Mouse (Mus musculus): ENCODE measurements around the gene Ssbp4. TPM values are rescaled to one million over a fixed set of nuclear protein-coding genes. Genes with fewer than 3 reads are reported as not detected.

Gene Ssbp4
- total RNA-seq, 2 experiments from 2014 or later: 31.1 to 40.1 TPM

DNA sequence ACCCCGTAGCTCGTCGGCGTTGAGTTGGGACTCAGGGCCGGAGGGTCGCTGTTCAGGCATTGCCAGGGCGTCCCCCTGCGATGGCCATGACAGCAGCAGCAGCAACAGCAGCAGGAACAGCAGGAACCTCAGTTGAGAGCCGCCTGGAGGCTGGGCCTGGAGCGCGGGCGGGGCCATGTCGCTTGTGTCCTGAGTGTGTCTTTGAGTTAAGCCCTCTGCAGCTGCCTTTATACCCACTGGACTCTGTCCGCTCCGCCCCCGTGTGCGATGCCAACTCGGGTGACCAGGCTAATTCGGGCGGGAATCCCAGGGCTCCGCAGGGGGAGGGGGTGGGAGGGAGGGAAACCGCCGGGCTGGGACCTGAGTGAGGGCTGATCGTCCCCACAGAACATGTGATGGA, 22.8 kb upstream of the Ssbp4 start:
- no peak for DNase-seq

GRCm38 (mm10) chr8:70630532-70631381, 22.1 kb upstream of the Ssbp4 start:
- peak; percentile 55 for DNase-seq

DNA sequence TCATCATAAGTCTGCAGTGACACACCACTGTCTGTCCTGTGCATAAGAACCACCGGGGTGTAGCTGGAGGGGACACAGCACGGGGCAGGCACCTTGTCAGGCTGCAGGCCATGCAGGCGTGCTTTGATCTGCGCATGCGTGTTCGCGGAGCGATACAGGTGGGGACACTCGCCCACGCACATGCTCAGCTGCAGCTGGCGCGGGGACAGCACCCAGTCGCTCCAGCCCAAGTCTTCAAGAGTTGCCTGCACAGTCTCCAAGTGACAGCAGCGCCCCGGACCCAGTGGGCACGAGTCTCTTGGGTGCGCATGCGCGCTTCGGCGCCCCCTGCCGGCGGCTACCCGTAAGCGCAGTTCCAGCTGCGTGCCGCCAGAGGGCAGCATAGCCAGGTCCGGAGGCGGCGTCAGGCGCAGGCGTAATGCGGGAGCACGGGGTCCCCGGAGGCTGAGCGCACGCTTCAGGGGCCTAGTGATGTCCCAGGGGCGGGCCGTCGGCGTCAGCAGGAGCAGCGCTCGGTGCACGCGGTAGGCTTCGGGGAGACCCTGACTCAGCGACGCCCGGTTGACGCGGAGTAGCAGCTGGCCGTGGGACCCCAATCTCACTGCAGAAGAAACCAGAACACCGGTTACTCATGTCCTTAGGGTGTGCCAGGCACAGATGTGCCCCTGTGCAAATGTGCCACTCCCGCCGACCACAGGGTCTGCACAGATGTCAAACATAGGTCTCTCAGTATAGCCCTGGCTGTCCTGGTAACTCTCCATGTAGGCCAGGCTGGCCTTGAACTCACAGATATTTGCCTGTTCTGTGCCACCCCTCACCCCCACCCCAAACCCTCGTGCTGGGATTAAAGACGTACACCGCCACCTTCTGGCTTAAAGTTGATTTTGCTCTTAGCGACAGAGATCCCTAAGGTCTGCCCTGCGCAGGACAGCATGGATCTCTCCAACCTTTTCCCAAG, 21.2 kb upstream of the Ssbp4 start:
- DNase-seq: peak; percentile 84

DNA sequence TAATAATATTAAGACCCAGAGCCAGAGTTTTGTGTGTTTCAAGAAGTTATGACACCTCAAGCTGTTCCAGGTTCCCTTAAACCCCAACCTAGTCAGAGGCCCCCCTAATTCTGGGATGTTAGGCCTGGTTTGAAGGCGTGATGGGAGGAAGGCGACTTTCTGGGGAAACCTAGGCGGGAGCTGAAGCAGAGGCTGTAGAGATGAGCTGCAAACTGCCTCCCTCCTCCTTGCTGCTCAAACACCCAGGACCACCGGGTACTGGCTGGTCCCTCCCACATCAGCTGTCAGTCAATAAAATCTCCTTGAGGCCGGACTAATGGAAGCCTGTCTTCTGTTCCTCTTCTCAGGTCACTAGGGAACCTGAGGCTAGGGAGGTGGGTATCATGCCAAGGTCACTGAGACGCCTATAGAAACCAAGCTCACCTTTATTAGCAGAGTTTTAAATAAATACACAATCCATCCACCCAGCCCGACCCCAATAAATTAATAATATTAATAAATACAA, 20.4 kb upstream of the Ssbp4 start:
- DNase-seq: no peak

DNA sequence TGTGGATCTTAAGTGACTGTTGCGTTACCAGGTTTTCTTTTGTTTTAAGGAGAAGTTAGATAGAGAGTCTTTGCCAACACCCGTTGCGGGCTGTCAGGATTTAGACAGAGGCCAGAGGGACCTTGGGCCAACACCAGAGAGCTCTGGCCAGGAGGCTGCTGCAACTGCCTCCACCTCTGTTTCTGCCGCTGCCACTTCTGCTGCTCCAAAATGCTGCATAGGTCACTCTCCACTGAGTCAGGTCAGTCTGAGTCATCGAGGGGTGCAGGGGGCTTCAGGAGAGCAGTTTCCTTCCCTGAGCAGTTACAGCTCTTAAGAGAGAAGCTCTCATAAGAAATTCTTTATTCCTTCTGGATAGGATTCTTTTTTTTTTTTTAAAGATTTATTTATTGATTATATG, 18.4 kb upstream of the Ssbp4 start:
- DNase-seq: no peak

DNA sequence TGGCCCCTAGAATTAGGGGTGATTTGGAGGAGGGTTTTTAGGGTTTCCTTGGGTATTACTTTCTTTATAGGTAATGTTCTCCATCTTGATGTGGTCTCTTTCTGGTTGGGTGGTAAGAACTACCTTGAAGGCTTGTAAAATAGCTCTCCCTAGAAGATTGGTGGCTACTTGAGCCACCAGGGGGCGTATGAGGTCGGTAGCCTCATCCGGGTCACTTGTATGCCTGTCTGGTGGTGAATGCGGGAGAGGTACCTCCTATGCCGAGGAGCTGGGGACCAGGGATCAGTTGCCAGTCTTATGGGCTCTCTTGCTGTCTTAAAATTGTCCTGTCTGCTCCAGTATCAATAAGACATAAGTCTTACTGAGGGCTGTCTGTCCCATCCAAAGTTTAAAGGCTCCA, 16.4 kb upstream of the Ssbp4 start:
- DNase-seq: peak; percentile 72

DNA sequence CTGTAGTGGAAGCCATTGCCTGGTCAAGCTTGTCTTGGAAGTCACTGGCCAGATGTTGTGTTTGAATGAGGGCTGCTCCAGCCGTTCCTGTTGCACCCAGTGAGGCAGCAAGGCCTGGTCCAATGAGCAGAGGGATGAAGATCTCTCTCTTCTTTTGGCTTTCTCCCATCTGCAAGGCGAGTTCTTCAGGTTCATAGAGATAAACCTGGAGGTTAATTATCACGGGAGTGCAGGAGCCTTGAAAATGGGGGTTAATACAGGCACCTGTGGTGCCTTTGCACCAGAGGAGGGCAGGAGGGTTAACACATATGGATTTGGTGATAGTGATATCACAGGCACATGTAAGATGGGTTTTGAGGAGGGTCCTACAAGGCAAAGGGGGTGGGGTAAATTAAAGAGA, 13.5 kb upstream of the Ssbp4 start:
- DNase-seq: no peak

- no peak for DNase-seq
These were observed 10.2 kb upstream of the Ssbp4 start for GRCm38 (mm10) chr8:70618888-70619334.

DNA sequence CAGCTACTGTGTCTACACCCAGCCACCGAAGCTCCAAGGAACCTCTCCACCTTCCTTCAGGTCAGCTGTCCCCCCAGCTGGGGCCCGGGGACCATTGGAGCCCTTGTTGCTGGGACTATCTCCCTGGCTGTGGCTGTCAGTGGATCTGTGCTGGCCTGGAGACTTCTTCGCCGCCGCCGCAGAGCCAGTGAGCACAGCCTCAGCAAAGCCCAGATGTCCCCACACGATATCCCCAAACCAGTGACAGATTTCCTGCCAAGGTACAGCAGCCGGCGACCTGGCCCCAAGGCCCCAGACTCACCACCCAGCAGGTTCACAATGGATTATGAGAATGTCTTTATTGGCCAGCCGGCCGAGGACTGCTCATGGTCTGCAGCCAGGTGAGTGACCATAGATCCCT, 9.3 kb upstream of the Ssbp4 start:
- no peak for DNase-seq

GRCm38 (mm10) chr8:70616645-70617044, 8.0 kb upstream of the Ssbp4 start:
- DNase-seq: no peak

GRCm38 (mm10) chr8:70615894-70616293, 7.2 kb upstream of the Ssbp4 start, which contains the start of gene Lrrc25:
Gene Lrrc25 (plus strand): TSS chr8:70616155.
- DNase-seq: no peak

DNA sequence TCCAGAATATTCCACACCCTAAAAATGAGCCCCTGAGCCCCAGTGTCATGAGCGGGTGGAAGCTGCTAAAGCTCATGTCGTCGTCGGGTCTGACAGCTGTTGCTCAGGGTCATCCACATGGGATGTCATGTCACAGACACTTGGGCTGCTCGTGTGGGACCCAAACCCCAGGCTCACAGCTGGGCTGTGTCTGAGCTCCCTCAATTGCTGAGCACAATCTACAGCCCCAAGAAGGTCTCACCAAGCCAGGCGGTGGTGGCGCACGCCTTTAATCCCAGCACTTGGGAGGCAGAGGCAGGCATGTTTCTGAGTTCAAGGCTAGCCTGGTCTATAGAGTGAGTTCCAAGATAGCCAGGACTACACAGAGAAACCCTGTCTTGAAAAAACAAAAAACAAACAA, 6.6 kb upstream of the Ssbp4 start:
- no peak for DNase-seq

DNA sequence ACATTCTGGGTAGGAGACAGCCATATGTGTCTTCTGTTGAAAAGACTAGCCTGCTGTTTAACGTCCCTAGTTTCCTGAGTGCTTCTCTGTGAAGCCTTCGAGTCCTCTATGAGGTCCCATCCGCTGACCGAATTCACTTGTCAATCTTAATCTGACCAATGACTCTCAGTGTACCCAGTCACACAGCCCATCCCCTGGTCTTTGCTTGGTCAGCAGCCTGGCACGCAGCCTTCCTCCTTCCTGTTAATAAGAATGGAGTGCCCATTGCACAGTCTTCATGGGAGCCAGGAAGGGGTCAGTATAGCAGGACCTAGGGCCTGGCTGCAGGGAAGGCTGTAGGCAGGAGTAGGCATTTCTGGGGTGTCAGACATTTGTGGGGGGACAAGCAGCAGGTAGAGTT, 5.8 kb upstream of the Ssbp4 start:
- DNase-seq: no peak

DNA sequence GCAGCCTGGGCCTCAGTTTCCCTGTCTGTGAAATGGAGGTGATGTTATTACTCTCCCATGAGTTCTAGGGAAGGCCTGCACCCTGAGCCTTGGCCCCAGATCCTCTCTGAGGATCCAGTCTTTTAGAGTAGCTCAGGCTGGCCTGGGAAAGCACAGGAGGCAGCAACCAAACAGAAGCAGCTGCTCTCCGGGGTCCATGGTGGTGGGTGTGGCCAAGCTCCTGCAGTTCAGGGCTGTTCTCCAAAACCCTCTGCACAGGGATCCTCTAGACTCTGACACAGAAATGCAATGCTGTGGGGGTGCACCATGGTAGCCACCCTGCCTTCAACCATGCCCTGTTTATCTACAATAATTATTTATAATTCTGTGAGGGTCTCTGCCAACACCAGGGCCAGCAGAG, 5.1 kb upstream of the Ssbp4 start:
- no peak for DNase-seq

- DNase-seq: peak; percentile 87
These were observed 3.2 kb upstream of the Ssbp4 start for GRCm38 (mm10) chr8:70611849-70612248.

- DNase-seq: peak; percentile 94
These were observed 2.4 kb upstream of the Ssbp4 start for GRCm38 (mm10) chr8:70610796-70611771.

DNA sequence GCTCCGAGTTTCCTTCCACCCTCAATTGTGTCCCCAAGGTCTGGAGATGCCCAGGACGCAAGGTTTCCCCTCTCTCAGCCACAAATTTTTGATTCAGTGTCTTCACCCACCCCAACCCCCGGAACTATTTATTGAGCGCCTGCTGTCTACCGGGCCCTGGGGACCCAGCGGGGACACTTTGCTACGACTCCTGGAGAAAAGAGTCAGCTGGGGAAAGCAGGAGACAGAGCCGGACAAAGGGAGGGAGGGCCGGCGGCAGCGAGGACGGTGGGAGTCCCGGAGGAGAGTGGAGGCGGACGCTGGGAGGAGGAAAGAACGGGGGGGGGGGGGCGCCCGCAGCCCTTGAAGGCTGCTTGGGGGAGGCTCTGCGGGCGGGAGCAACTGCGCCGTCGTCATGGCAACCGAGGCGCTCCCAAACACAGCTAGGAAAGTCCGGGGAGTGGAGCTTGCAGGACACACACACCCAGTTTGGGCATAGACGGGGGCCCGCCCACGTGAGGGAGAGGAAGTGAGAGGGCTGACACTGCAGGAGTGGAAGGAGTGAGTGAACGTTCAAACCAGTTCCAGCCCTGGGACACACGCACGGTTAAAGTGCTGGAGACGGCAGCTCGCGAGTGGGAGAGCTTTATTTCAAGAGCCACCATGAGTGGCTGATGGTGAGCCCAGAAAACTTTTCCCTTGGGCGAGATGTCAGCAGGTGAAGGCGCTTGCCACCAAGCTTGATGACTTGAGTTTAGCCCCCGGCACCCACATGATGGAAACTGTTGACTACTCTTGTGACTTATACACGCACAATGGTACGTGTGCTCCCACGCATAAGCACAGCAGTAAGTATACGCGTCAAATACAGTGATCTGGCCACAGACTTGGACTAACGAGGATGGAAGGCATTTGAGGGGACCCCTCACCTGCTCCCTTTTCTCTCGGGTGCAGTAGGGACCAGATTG, 1.4 kb upstream of the Ssbp4 start:
- peak; percentile 87 for DNase-seq

GRCm38 (mm10) chr8:70609368-70609848, 736 bp upstream of the Ssbp4 start:
- DNase-seq: peak; percentile 88

GRCm38 (mm10) chr8:70607898-70608748, 549 bp downstream of the Ssbp4 start:
- no peak for DNase-seq

Data from gastrocnemius, postnatal 10 days (tissue).